Mouse (Mus musculus): ENCODE data around the gene Pex14. TPM values are rescaled to one million over a fixed set of nuclear protein-coding genes. Genes with fewer than 3 reads are reported as not detected.

Pex14 gene
- polyA plus RNA-seq, 1 experiment from 2014 or later: 46.0 TPM

DNA sequence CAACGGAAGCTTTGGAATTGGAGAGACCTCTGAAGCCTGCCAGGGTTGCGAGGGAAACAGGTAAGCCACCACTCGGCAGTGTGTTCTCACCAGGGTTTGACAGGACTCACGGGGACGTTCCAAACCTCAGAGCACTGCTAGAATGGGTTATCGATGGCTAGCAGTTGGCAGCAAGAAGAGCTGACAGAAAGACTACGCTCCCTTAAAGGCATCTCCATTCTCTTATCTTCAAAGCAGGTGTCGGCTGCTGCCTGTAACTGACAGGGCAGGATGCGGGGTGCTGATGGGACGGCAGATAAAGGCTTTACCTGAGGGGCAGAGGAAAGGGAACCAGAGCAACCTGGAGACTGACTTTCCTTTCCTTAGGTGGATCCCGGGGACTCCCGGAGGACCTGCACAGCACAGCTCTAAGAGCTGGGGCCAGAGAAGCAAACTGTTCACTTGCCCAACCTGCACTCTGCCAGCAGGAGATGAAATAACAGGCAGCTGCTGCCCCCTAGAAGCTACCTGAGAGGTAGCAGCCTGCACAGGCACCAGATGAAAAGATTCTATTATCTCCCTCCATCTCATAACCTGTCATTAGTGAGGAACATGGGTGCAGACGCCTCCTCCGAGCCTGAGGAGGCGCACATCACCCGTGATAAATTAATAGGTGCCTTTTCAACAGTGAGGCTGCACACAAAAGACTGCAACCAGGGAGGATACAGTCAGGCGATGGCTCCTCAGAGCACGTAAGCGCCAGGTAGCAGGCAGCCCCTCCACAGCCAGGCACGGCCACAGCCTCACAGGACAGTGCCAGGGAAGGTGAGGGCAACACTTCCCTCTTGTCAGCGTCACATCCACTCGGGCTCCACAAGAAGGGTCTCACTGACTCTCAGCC lies 32.8 kb downstream of the Pex14 start:
- WGBS: 81% methylated on average over 22 of the region's 22 CpGs
- Histone ChIP-seq H3K36me3 (ENCODE audit: control insufficient read depth, insufficient read depth, low read length) (0 out of 2 replicates have a peak, but pooled peaks cover under 1% of the 10 kb centered on the region), H3K4me1 (replicated peaks; ENCODE audit: control insufficient read depth, insufficient read depth, low read length) (peaks cover 16% of the 10 kb centered on the region; the same call in 1 of the 2 replicates), H3K4me2 (ENCODE audit: low read length) (no peak overlapping the region), H3K27ac (ENCODE audit: low read depth) (no peak overlapping the region), H3K4me3 (ENCODE audit: low read depth, low read length) (no peak overlapping the region), H3K9me3 (ENCODE audit: control insufficient read depth, low read length) (no peaks in the 10 kb centered on the region), H3K9ac (ENCODE audit: low read length) (no peak overlapping the region), H3K27me3 (replicated peaks; ENCODE audit: control insufficient read depth, insufficient read depth, low read length) (no peaks in the 10 kb centered on the region)
- DNase-seq (ENCODE audit: low spot score): peak; percentile 51
- ATAC-seq (replicated peaks; ENCODE audit: low FRiP score, low TSS enrichment, low read depth): no peak

DNA sequence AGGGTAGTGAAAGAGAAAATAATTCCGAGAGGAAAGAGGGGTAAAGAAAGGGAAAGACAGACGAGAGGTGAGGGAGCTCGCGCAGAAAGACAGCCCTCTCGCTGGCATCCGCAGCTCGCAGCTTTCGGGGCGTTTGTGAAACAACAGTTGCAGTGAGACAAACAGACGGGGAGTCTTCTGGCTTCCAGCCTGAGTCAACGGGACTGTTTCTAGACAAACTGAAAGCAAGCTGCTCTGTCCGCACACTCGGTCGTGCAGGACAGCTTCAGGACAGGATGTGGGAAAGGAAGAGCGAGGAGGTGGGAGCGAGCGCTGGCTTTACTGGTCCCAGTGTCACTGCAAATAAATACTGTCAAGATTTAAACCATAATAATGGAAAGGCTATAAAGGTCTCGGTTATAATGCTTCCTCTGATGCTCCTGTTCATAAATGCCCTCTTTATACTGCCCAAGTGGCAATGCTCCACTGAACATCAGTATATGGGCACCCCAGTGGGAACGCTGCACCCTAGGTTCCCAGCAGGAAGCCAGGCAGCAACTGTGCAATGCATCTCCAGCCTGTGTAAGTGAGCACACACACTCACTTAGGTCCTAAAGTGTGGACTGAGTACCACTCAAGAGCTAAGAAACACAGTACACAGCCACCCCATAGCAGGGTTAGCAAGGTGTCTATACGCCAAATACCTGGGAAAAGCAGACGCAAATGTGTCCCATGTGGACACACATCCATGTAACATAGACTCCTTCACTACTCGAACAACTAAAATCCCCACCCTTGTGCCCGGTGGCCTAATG lies 35.4 kb downstream of the Pex14 start:
- 72% methylated on average over 23 of the region's 23 CpGs for WGBS
- DNase-seq (ENCODE audit: low spot score): no peak
- H3K27ac ChIP-seq (ENCODE audit: low read depth): no peak overlapping the region
- H3K36me3 ChIP-seq (ENCODE audit: control insufficient read depth, insufficient read depth, low read length): no peaks in the 10 kb centered on the region
- H3K4me3 ChIP-seq (ENCODE audit: low read depth, low read length): no peak overlapping the region
- no peak overlapping the region for H3K4me2 ChIP-seq (ENCODE audit: low read length)
- ATAC-seq (replicated peaks; ENCODE audit: low FRiP score, low TSS enrichment, low read depth): no peak
- H3K9ac ChIP-seq (ENCODE audit: low read length): no peak overlapping the region
- peaks cover 22% of the 10 kb centered on the region; the same call in 1 of the 2 replicates for H3K4me1 ChIP-seq (replicated peaks; ENCODE audit: control insufficient read depth, insufficient read depth, low read length)
- no peaks in the 10 kb centered on the region for H3K9me3 ChIP-seq (ENCODE audit: control insufficient read depth, low read length)
- no peaks in the 10 kb centered on the region for H3K27me3 ChIP-seq (replicated peaks; ENCODE audit: control insufficient read depth, insufficient read depth, low read length)

DNA sequence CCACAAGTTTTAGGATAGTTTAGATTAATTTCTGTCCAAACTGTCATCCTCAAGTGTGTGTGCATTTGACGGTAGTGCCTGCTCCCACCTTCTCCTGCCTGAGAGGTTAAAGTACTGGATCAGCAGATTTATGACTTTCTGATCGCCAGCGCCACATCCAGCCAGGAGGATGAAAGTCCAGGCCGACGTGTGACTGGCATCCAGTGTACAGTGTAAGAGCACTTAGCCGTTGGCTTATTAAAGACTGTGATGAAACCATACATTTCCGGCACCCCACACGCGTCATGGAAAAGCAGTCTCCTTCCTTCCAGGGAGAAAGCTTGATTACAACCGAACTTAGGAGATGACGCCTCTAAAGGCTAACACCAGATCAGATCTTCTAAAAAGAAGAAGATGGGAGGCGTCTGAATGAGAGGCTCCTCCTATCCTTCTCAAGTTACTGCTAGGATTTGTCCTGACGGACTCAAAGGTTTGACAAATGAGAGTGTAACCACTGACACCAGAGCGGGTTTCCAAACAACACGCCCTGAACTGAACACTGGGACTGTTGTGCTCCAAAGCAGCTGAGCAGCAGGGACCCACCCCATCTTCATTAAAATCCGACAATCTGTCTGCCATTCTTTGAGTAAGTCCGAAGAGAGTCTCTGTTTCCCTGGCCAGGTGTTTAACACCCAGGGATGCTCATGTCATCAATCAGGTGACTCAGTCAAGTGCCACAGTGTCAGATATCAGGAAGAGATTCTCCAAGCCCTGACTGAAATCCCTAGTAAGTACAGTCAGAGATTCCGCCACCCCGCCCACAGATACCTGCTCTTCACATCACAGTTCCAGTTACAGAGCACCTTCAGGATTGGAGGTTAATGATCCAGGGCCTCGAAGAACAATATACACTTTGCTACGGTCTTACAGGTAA lies 37.0 kb downstream of the Pex14 start:
- H3K4me3 ChIP-seq (ENCODE audit: low read depth, low read length): no peak overlapping the region
- H3K27ac ChIP-seq (ENCODE audit: low read depth): no peak overlapping the region
- H3K4me2 ChIP-seq (ENCODE audit: low read length): no peak overlapping the region; the same call in 1 of the 2 replicates
- H3K4me1 ChIP-seq (replicated peaks; ENCODE audit: control insufficient read depth, insufficient read depth, low read length): peaks cover 36% of the 10 kb centered on the region
- 36% methylated on average over 21 of the region's 21 CpGs for WGBS
- ATAC-seq (replicated peaks; ENCODE audit: low FRiP score, low TSS enrichment, low read depth) (0 out of 2 replicates have a peak, but pooled peaks have one; percentile 16), DNase-seq (ENCODE audit: low spot score) (no peak)
- H3K9ac ChIP-seq (ENCODE audit: low read length): no peak overlapping the region
- H3K36me3 ChIP-seq (ENCODE audit: control insufficient read depth, insufficient read depth, low read length): no peaks in the 10 kb centered on the region
- no peaks in the 10 kb centered on the region for H3K9me3 ChIP-seq (ENCODE audit: control insufficient read depth, low read length)
- H3K27me3 ChIP-seq (replicated peaks; ENCODE audit: control insufficient read depth, insufficient read depth, low read length): no peaks in the 10 kb centered on the region

DNA sequence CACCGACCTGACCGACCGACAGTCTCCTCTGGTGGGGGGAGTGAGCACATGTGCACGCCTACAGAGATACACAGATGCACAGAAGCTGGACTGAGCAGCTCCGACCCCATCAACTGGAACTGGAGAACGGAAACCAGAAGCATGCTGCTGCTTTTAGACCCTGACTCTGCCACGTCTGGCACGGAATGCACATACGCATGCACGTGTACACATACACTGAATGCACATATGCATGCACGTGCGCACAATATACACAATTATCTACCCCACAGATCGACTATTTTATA lies 38.3 kb downstream of the Pex14 start:
- no peak overlapping the region for H3K4me3 ChIP-seq (ENCODE audit: low read depth, low read length)
- no peak overlapping the region for H3K27ac ChIP-seq (ENCODE audit: low read depth)
- H3K9me3 ChIP-seq (ENCODE audit: control insufficient read depth, low read length): no peaks in the 10 kb centered on the region
- H3K27me3 ChIP-seq (replicated peaks; ENCODE audit: control insufficient read depth, insufficient read depth, low read length): no peaks in the 10 kb centered on the region
- H3K4me2 ChIP-seq (ENCODE audit: low read length): no peak overlapping the region
- 62% methylated on average over 13 of the region's 13 CpGs for WGBS
- H3K4me1 ChIP-seq (replicated peaks; ENCODE audit: control insufficient read depth, insufficient read depth, low read length): peaks cover 46% of the 10 kb centered on the region
- DNase-seq (ENCODE audit: low spot score): no peak
- ATAC-seq (replicated peaks; ENCODE audit: low FRiP score, low TSS enrichment, low read depth): no peak
- H3K36me3 ChIP-seq (ENCODE audit: control insufficient read depth, insufficient read depth, low read length): no peaks in the 10 kb centered on the region
- no peak overlapping the region for H3K9ac ChIP-seq (ENCODE audit: low read length)

DNA sequence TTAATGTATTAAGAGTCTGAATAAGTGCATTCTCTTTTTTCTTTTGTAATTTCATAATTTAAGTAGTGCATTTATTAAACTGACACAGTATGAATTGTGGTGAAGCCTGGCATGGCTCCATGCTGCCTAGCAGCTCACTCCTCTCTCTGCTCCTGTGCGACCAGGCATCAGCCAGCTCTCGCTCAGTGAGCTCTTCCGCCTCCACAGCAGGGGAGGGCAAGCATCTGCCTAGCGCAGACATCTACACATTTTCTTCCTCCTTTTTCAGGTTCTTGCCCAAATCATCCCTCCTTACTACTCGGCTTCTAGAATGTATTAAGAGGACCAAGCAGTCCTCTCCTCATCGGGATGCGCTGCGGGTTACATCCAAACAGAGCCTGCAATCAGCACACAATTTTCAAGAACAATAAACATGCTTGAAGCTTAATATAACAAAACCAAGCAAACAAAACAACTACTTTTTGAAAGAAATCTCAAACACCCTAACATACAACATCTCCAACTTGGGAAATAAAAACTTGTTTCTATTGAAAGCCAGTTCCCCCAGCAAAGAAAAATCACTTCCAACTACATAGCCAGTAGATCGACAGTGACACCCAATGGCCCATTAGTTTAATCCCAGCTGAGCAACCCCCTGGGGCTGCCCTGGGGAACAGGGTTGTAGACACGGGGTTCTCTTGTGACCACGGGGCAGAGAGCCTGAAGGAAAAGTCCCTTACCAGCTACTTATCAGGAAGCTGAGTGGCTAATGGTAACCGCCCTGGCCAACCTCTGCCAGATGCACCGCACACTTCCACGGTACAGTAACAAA lies 38.9 kb downstream of the Pex14 start:
- no peak overlapping the region for H3K4me2 ChIP-seq (ENCODE audit: low read length)
- WGBS: 49% methylated on average over 14 of the region's 14 CpGs
- no peak for ATAC-seq (replicated peaks; ENCODE audit: low FRiP score, low TSS enrichment, low read depth)
- H3K4me3 ChIP-seq (ENCODE audit: low read depth, low read length): no peak overlapping the region
- peaks cover 47% of the 10 kb centered on the region for H3K4me1 ChIP-seq (replicated peaks; ENCODE audit: control insufficient read depth, insufficient read depth, low read length)
- no peak for DNase-seq (ENCODE audit: low spot score)
- H3K9me3 ChIP-seq (ENCODE audit: control insufficient read depth, low read length): no peaks in the 10 kb centered on the region
- H3K27ac ChIP-seq (ENCODE audit: low read depth): no peak overlapping the region
- H3K27me3 ChIP-seq (replicated peaks; ENCODE audit: control insufficient read depth, insufficient read depth, low read length): no peaks in the 10 kb centered on the region
- H3K36me3 ChIP-seq (ENCODE audit: control insufficient read depth, insufficient read depth, low read length): no peaks in the 10 kb centered on the region
- H3K9ac ChIP-seq (ENCODE audit: low read length): no peak overlapping the region

DNA sequence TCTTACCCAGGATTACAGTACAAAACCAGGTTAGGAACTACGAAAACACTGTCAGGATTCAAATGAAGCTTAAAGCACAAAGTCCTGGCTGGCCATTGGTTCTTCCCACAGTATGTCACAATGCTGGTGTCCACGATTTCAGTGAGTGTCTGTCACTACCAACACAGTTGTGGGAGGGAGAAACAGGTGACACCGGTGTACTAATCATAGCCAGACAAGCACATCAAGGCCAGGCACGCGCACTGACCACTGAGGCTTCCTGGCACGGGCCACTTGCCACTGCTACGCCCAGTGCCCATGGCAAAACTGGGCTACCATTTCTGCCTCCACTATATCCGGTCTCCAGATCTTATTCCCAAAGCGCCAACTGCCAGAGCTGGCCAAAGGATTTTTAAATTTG lies 40.0 kb downstream of the Pex14 start:
- no peak for DNase-seq (ENCODE audit: low spot score)
- no peak overlapping the region for H3K9ac ChIP-seq (ENCODE audit: low read length)
- no peaks in the 10 kb centered on the region for H3K9me3 ChIP-seq (ENCODE audit: control insufficient read depth, low read length)
- H3K4me1 ChIP-seq (replicated peaks; ENCODE audit: control insufficient read depth, insufficient read depth, low read length): peaks cover 58% of the 10 kb centered on the region
- no peak overlapping the region for H3K27ac ChIP-seq (ENCODE audit: low read depth)
- no peaks in the 10 kb centered on the region; the same call in 1 of the 2 replicates for H3K36me3 ChIP-seq (ENCODE audit: control insufficient read depth, insufficient read depth, low read length)
- H3K27me3 ChIP-seq (replicated peaks; ENCODE audit: control insufficient read depth, insufficient read depth, low read length): no peaks in the 10 kb centered on the region
- no peak for ATAC-seq (replicated peaks; ENCODE audit: low FRiP score, low TSS enrichment, low read depth)
- WGBS: 92% methylated on average over 9 of the region's 9 CpGs
- H3K4me3 ChIP-seq (ENCODE audit: low read depth, low read length): no peak overlapping the region
- H3K4me2 ChIP-seq (ENCODE audit: low read length): no peak overlapping the region

DNA sequence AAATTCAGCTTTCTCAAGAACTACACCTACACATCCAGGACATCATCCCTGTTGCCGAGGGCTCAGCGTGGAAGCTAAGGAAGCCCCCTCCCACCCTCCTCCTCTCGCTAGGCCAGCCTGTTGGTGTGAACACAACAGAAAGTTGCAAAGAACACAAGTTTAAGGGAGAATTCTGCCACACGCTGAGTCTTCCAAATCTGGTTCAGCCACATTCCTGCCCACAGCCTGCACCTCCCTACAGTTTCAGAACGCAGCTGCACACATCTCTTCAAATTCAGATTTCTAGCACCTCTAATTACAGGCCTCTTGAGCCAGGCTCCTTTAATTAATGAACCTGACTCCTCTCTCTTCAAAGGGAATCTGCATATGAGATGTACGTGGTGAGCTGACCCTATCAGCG lies 41.4 kb downstream of the Pex14 start:
- H3K36me3 ChIP-seq (ENCODE audit: control insufficient read depth, insufficient read depth, low read length): no peaks in the 10 kb centered on the region; the same call in 1 of the 2 replicates
- no peaks in the 10 kb centered on the region for H3K9me3 ChIP-seq (ENCODE audit: control insufficient read depth, low read length)
- H3K27me3 ChIP-seq (replicated peaks; ENCODE audit: control insufficient read depth, insufficient read depth, low read length): no peaks in the 10 kb centered on the region
- 0 out of 2 replicates have a peak overlapping the region, but pooled peaks have one; percentile 16 for H3K27ac ChIP-seq (ENCODE audit: low read depth)
- H3K9ac ChIP-seq (ENCODE audit: low read length): no peak overlapping the region
- no peak overlapping the region for H3K4me3 ChIP-seq (ENCODE audit: low read depth, low read length)
- peaks cover 60% of the 10 kb centered on the region for H3K4me1 ChIP-seq (replicated peaks; ENCODE audit: control insufficient read depth, insufficient read depth, low read length)
- no peak for DNase-seq (ENCODE audit: low spot score)
- whole genome bisulfite sequencing: 60% methylated on average over 7 of the region's 7 CpGs
- ATAC-seq (replicated peaks; ENCODE audit: low FRiP score, low TSS enrichment, low read depth): no peak
- H3K4me2 ChIP-seq (ENCODE audit: low read length): no peak overlapping the region

Data from intestine, embryonic 14.5 days (tissue).